Mouse (Mus musculus) liver, adult 2 months (tissue): Measurements from ENCODE around the gene Znhit1.

Source experiments
- CTCF ChIP-seq: fragments of 200-500 bp; IDR thresholded peaks from 2 replicates; pipeline ENCODE4 v1.5.1; 2011; ENCODE audit warnings: low read depth, low read length, control low read depth
- POLR2A ChIP-seq: fragments of 200-500 bp; IDR thresholded peaks from 2 replicates; pipeline ENCODE4 v1.6.1; 2011; ENCODE audit warnings: low read length, control low read depth; ENCODE audit not compliant: insufficient read depth; ENCODE audit errors: extremely low read depth

DNA sequence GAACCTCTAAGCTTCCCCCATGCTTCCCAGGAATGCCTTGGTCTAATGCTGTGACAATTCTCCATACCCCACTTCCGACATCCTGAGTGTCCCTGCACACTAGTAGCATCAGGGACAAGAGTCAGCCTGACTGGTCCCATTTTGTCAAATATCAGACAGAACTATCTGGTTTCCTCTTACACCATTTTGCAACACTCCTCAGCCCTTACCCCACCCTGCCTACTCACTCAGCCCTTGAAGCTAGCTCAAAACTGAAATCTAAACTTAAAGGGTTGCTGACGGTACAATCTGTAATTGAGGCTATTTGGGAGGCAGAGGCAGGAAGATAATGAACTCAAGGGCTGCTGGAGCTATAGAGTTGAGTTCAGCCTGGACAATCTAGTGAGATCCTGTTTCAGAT, 8.1 kb downstream of the Znhit1 start:
- no peak for TF ChIP-seq POLR2A
- no peak for TF ChIP-seq CTCF
